Mouse (Mus musculus): ENCODE measurements around the gene Ccl3.

DNA sequence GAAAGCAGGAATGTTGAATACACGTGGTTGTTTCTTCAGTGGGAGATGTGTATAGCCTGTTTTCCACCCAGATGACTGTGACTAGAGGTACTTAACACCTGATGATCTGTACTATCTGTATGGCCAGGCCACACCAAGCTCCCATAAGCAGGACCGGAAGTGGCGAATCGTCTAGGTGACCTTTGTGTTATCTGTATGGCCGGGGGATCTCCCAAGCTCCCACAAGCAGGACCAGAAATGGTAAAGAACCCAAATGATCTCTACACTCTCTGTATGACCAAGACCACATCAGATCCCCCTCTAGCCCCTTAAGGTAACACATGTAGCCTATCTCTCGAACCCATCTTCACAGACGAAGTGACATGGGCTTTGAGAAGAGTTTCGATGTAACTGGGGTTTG is 5.5 kb upstream of the Ccl3 start:
- TF ChIP-seq POLR2A (IDR thresholded peaks at IDR 0.05; ENCODE audit: extremely low read depth, insufficient read depth, low read length) (no peak), CTCF (IDR thresholded peaks at IDR 0.05; ENCODE audit: low read depth, low read length) (no peak)

Data from liver, adult 2 months (tissue).